Mouse (Mus musculus) layer of hippocampus, postnatal 25 days (tissue): ENCODE results near the gene Glmn. TPM values are rescaled to one million over a fixed set of nuclear protein-coding genes. Genes with fewer than 3 reads are reported as not detected.

Source experiments
- DNase-seq, 2 experiments: peaks; one replicate each; pipeline ENCODE4 v3.0.0; 2022; ENCODE audit warnings: mixed read lengths in 2 of 2, low spot score in 1 of 2; ENCODE audit errors: extremely low spot score in 1 of 2
- total RNA-seq, 2 experiments: library from RNA; stranded (reverse); gene quantifications; 2 replicates each; pipeline ENCODE4 v1.2.3; 2021

Gene Glmn
- total RNA-seq, 2 experiments from 2014 or later = 13.8 to 17.4 TPM

DNA sequence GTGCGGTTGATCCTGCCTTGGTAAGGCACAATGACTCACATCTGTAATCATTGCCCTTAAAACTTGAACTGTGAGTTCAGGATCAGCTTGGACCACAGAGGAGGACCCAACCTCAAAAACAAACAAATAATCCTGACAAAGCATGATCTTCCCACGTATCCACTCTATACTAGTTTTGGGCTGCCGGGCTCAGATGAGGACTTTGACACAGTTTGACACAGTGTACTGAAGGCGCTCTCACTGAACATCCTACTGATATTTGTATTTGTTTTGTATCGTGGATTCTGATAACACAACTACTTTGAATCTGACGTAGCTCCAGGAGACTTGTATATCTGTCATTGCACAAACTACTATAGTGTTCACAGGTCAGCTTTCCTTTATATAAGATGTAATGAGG lies 76.3 kb downstream of the Glmn start:
- DNase-seq = no peak

DNA sequence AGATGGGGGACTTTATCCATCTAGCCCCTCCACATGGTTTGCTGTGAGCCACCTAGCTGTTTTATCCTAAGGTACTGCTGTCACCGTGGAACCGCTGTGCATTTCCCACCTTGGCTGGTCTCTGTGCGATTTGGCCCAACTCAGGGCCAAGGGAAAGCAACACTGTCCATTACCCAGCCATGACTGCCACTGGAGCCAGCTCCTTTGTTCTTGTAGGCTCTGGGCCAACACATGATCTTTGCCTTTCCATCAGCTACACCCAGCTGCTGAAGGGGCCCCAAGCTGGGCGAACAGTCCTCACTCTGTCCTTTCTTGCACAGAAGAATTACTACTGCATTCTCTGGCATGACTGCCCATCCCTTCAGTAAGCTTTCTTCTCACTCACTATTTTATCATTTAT lies 79.1 kb downstream of the Glmn start:
- DNase-seq = no peak

DNA sequence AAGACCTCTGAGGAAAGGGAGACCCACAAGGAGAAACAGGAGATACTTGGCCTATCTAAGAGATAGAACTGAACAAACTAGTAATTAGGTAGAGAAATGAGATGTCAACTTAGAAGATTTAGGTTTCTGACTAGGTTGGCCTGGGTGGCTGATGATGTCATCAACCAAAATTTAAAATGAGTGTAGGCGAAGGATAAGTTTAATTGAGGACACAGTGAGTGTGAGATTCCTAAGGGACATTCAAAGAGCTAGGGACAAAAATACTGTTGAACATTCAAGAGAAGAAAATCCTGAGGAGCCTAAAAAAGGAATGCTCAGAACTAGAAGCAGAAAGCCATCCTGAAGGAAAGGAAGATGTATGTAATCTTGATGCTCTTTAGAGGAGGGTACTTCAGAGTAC lies 81.6 kb downstream of the Glmn start:
- DNase-seq = no peak

DNA sequence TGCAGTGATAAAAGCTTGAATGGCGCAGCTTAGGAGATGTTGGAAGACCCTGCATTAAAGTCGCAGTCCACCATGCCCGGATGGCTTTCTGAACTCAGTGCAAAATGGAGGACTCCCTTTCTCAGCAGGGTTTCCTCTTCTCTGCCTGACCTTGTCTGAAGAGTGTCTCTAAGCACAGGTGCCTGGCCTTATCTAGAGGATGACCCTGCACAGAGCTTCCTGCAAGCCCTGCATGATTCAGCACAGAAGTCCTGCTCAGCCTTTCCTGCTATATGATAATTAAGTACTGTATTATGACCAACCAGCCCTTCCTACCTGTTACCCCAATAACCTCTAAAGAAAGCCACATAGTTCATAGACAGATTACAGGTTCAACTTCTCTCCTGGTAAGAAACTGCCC lies 82.2 kb downstream of the Glmn start:
- DNase-seq = no peak

DNA sequence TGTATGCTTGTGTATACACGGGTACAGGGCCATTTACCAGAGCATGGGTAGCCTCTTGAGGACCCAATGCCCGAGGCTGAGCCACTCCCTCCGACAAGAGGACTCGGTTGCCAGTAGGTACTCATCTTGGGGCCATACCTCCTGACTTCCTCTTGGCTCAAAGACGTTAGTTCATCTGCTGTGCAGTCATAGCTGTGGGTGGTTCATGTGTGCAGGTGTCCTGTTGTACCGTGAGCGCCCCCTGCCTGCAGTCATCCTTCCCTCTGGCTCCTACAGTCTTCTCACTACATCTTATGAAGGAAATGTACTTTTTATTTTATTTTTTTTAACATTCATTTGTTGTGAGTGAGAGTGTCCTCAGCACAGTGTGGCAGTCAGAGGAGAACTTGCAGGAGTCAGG lies 84.1 kb downstream of the Glmn start:
- DNase-seq = peak in 1 of 2 experiments; percentile 61

DNA sequence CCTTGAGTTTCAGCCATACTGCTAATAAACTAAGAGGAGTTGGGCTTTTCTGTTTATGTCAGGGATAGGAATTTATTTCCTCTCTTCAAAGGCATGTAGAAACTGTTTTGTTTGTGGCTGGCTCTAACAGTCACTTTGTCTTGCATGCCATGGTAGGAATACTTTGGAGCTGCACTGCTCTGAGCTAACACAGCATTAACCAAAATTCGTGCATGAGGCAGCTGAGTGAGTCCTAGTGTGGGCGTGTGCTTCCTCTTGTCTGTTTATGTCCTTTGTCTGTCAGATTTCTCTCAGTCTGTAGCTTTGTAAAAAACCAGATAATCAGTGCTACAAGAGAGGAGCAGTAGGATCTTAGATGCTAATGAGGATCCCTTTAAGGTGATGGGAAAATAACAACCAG lies 86.4 kb downstream of the Glmn start:
- no peak for DNase-seq

DNA sequence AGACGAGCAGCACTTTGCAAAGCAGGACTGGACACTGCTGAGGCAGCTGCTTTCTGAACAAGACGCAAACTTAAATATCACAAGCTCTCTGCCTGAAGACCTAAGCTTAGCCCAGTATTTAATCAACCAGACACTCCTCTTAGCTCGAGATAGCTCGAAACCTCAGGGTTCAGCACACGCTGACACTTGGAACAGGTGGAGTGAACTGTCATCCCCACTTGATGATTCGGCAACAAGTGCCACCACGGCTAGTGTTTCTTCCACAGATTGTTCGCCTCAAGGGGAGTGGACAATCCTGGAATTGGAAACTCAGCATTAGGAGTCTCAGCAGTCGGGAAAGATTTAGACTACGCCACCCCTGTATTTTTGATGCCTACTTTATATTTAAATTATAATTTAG lies 87.2 kb downstream of the Glmn start:
- DNase-seq = no peak

DNA sequence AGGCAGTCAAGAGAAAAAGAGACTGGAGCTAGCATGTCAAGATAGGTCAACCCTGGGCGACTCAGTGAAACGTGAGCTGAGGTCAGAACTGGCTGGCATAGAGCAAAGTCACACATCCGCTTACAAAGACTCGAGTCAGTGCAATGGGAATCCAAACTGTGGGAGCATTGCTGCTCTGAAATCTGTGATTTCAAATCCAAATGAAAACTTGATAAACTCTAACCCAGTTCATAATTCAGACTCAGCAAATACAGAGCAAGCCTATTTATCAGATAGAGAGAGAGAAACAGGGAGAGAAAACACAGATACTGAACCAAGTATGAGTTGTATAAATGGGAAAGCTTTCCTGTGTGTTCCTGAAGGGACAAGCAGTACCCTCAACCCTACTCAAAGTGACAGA lies 90.4 kb downstream of the Glmn start, which contains the start of gene Gm42669:
Gene Gm42669, plus strand, starts transcription at position 301 of the 400 bp plus-strand sequence.
- DNase-seq = no peak

DNA sequence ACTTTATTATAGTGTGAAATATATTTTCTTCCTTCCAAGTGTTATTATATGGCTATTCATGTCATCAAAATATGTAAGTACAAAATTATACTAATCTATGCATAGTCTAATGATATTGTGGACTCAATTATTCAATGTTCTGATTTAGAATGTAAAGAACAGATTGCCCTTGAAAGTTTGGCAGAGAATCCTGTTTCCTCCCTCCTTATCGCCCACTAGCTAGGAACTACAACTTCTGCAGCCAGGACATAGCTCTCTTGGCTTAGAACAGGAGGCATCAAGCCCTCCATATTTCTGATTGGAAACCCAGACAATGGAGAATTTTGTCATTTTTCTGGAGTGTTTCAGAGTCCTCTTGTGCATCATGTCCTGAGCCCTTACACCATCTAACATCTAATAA lies 96.9 kb downstream of the Glmn start:
- DNase-seq = no peak

DNA sequence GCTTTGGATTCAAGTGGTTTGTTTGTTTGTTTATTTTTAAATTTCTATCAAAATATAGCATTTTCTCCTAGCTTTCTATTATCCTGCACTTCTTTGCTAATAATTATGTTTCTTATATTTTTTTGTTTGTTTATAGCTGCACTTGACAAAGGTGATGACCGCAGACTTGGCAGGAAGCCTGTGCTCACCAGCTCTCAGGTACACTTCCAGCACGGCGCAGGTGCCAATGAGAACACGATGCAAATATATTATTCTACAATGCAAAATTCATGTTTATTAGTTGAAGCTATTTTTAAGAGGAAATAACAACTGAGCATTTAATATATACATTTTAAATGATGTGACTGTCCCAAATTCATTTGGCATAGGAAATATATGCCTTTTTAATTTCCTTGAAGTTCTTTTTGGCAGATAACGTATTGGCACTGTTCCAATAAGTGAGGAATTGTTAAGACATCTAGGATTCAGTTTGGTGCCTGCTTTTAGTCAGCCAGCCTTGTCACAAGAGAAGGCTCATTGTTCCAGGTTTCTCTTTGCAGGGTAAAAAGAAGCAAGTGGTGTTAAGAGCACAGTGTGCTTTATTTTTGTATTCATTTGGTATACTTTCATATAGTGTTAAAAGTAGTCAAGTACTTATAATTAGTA lies 97.7 kb downstream of the Glmn start:
- DNase-seq = no peak

Other genes with a start within 250 kb of the Glmn start
- 10 to 100 TPM; 50.8 to 57.2 TPM for gene Ephx4, start 195.2 kb downstream of the Glmn start, total RNA-seq
- gene Lpcat2b, start 166.3 kb downstream of the Glmn start, total RNA-seq = under 1 TPM; 0.22 to 0.26 TPM
- gene Btbd8, start 159.9 kb downstream of the Glmn start, total RNA-seq = 100 to 1,000 TPM; 106 to 107 TPM
- gene Gm42669, start 90.3 kb downstream of the Glmn start, total RNA-seq = under 1 TPM; 0.27 to 0.49 TPM
- under 1 TPM; 0.57 to 0.75 TPM for gene 1700028K03Rik, start 63.2 kb downstream of the Glmn start, total RNA-seq
- gene Rpap2, start 515 bp downstream of the Glmn start, total RNA-seq = 10 to 100 TPM; 21.5 to 22.5 TPM
- not detected for gene Gfi1, start 128.1 kb upstream of the Glmn start, total RNA-seq
- gene Ube2d2b, start 232.2 kb upstream of the Glmn start, total RNA-seq = not detected